Mouse (Mus musculus): ENCODE measurements around the gene Zcchc18. TPM values are rescaled to one million over a fixed set of nuclear protein-coding genes. Genes with fewer than 3 reads are reported as not detected.
"Not testable (repeated sequence)": the region's sequence is repeated elsewhere in the genome, so short reads cannot be mapped to it uniquely, and the experiment has no call there.

Zcchc18 gene
- total RNA-seq (2021): 100 to 1,000 TPM; 241 to 262 TPM

GRCm38 (mm10) chrX:136992978-136993547, at the start of gene Zcchc18:
Gene Zcchc18, plus strand, starts transcription at chrX:136993155.
- DNase-seq: peak; percentile 79 to 85

GRCm38 (mm10) chrX:136957583-136958279, 35.2 kb upstream of the Zcchc18 start:
- DNase-seq: peak; percentile 58 to 67

- not testable (repeated sequence) for DNase-seq
These were observed 34.7 kb upstream of the Zcchc18 start for GRCm38 (mm10) chrX:136958300-136958699.

DNA sequence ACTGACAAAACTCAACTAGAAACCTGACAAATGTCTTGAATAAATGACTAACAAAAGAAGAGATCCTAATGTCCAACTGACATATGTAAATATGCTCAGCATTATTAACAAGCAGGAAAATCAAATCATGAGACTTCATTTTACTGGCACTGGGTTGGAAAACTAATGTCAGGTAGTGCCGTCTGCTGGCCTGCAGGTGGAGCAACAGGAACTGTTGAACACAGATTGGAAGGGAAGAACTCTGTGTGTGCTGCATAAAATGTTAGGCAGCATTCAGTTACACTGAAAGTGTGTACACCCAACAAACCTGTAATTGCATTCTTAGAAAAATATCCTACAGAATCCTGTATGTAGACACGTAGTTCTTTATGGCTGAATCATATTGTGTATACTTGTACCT, 33.3 kb upstream of the Zcchc18 start:
- DNase-seq: no peak

- DNase-seq: not testable (repeated sequence)
These were observed 17.6 kb upstream of the Zcchc18 start, which contains the start of gene Tmsb15b2 for GRCm38 (mm10) chrX:136975397-136975796. Gene Tmsb15b2, minus strand, starts transcription at chrX:136975497.

GRCm38 (mm10) chrX:136976424-136977084, 16.4 kb upstream of the Zcchc18 start, which contains the start of the genes Tmsb15l and Tmsb15b1:
Gene Tmsb15l, minus strand, starts transcription at chrX:136976869.
Gene Tmsb15b1, minus strand, starts transcription at chrX:136976874.
- peak; percentile 28 to 70 for DNase-seq

- no peak for DNase-seq
These were observed 14.3 kb upstream of the Zcchc18 start for GRCm38 (mm10) chrX:136978616-136979015.

DNA sequence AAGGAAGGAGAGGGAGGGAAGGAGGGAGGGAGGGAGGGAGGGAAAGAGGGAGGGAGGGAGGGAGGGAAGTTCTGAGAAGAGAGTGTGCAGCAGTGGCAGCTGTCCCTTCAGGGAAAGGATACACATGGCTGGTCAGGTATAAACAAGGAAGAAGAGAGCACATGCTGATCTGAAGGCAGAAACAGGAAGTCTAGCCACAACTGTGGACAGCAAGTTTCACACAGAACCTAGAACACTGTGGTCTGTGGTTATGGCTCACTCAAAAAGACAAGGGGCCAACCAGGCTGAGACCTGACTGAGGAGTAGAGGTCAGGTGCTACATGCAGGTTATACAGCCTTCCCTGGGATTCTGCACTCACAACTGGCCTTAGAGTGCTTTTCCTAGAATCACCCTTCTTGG, 6.9 kb upstream of the Zcchc18 start:
- DNase-seq: no peak

DNA sequence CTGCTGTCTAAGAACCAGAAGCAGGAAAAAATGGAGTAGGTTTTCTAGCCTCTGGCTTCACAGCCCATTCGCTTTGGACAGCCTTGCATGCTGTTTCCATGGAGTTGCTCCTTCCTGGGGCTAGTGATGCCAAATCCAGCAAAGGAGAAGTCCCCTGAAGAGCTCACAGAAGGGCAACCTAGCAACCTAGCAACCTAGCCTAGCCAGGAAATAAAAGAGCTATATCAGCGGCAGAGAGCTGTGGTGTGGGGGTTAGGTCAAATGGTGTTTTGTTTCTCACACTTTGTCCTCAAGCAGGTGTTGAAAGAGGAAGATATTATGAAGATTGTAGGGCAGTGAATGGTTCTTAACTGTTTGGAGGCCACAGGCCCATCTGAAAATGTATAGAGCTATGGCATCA, 1.7 kb upstream of the Zcchc18 start:
- no peak for DNase-seq

- no peak for DNase-seq
These were observed 577 bp upstream of the Zcchc18 start for GRCm38 (mm10) chrX:136992191-136992965.

DNA sequence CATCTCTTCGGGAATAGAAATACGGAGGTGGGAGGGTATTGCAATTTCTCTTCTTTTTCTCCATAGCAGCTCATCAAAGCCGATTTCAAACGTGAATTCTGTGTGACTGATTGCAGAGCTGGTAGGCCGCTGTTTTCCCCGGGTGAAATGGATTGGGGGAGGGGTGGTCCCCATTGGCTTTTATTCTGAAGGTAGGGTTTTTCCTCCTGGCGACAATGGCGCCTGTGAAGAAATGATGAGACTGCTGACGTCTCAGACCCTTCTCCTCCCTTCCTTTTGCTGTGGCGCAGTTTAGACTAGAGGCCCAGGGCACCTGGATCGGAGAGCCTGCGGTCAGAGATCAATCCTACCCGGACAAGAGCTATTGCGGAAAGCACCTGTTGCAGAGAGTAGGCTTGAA, 686 bp downstream of the Zcchc18 start:
- no peak for DNase-seq

- no peak for DNase-seq
These were observed 3.3 kb downstream of the Zcchc18 start for GRCm38 (mm10) chrX:136996256-136996655.

DNA sequence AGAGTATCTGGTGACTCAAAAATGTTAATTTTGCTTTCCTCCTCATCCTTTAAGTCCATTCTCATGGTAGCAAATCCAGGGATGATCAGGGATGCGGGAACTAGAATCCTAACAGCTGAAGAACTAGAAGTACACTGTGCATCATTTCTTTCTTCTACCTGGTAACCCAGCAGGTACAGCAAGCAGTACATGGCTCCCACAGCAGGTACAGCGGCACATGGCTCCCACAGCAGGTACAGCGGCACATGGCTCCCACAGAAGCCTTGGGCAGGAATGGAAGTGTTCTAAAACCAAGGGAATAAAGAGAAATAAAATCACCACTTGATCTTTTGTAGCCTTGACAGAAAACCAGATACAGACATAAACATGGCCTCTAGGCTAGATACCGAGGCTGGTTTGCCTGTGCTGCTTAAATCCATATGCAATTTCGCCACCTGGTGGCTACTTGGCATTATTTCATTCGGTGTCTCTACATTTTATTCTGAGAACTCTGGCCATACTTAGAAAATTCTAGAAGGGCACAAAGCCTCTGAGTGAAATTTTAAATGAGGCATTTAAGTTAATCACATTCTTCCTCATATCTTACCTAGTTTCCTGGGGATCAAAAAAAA, 22.2 kb downstream of the Zcchc18 start:
- peak; percentile 21 to 27 for DNase-seq

- no peak for DNase-seq
These were observed 24.7 kb downstream of the Zcchc18 start for GRCm38 (mm10) chrX:137017668-137018067.

GRCm38 (mm10) chrX:137019310-137019709, 26.4 kb downstream of the Zcchc18 start:
- peak; percentile 20 to 38 for DNase-seq

GRCm38 (mm10) chrX:137030916-137031315, 38.0 kb downstream of the Zcchc18 start:
- no peak for DNase-seq

DNA sequence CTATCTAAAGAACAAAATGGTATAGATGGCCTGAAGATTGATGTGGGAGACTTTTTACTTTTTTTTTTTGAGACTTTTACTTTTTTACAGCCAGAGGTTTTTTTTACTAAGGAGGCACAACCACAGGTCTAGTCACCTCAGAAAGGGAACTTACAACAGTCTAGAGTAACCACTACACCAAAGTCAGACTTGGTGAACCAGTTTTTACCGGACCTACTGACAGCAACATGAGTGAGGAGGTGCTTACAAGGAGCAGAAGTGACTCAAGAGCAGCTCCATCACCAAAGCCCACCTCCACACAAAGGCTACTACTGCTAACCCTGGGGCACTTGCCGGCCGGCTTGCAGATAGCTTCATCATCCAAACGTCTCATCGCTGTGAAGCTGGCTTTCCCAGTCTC, 38.8 kb downstream of the Zcchc18 start:
- no peak for DNase-seq

DNA sequence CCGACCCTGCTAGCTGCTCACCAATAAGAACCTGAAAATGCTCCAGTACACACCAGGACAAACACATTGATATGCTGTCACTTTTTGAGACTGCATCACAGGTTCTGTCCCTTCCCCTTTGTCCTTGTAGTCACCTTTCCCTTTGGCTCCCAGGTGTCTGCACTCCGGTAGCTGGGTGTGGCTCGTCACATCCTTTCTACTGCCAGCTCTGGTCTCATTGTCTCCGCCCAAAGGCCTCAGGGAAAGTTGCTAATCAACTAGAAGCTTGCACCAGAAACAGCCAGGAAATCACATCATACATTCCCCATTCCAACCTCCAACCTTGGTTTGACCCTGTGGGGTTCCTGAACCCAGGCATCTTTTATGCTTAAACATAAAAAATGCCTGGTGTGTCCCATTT, 41.4 kb downstream of the Zcchc18 start:
- no peak for DNase-seq

DNA sequence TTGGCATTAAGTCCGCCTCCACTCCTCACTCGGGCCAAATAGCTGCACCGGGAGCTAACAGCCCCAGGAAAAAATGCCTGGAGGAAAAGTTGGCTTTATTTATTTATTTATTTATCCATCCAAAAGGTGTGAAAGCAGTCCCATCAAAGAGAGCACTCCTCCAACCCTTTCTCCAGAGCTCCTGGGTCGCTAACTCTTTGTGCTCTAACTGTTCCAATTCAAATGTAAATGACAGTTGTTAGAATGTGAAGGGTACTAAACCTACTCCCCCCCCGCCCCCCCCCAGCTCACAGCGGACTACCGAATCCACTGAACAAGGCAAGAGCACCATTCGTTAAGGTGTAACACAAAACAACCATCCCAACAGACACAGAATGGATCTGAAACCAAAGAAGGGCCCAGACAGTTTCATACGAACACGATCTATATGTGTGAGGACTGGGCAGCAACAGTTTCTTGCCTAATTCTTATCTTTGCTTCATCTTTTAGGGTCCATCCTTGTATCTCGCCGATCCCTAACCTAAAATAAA, 44.6 kb downstream of the Zcchc18 start:
- DNase-seq: no peak

DNA sequence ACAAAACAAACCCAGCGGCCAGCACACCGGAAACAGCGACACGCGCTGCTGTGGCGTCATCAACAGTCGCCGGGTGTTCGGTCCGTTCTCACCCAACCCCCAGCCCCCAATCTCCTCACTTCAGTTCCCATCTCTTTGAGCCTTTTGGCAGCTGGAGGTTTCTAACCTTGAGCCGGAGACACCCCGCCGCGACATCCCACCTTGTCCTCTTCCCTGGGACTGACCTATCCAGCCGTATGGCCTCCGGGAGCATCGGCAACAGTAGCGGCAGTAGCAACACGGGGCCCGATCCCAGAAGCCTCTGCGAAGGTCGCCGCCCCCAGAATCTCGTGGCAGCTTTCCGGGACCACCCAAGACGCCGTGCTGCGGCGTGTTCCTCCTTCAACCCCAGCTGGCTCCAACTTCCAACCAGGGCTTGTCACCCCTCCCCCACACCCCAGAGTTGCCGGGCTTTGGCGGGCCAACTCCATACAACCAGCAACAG, 45.1 kb downstream of the Zcchc18 start, which contains the start of gene Slc25a53:
TSS of gene Slc25a53 (minus strand) at position 303 of the 484 bp plus-strand sequence.
- DNase-seq: peak; percentile 83 to 85

GRCm38 (mm10) chrX:137038502-137038901, 45.5 kb downstream of the Zcchc18 start:
- DNase-seq: no peak

Data from layer of hippocampus, postnatal 36 days (tissue).